Mouse (Mus musculus) midbrain, embryonic 12.5 days (tissue): ENCODE measurements around the gene Opn1mw. TPM values are rescaled to one million over a fixed set of nuclear protein-coding genes. Genes with fewer than 3 reads are reported as not detected.

ENCODE experiments used
- ATAC-seq: fragments of 200-750 bp; cut with Nextera tagmentation; 2 replicates; pipeline ENCODE4 v1.8.0; 2017; ENCODE audit warnings: low read depth, moderate TSS enrichment, moderate library complexity; ENCODE audit not compliant: low FRiP score
- H3K27ac ChIP-seq: fragments of 300-500 bp; sonication (generic); replicated peaks from 2 replicates; pipeline ENCODE4 v1.5.1; 2016; ENCODE audit warnings: mild to moderate bottlenecking
- H3K27me3 ChIP-seq: fragments of 300-500 bp; sonication (generic); 2 replicates; pipeline ENCODE4 v1.6.1; 2016; ENCODE audit warnings: mild to moderate bottlenecking
- H3K36me3 ChIP-seq: fragments of 300-500 bp; sonication (generic); 2 replicates; pipeline ENCODE4 v1.6.1; 2016
- H3K4me1 ChIP-seq: fragments of 300-500 bp; sonication (generic); 2 replicates; pipeline ENCODE4 v1.6.1; 2016
- H3K4me2 ChIP-seq: fragments of 300-500 bp; sonication (generic); replicated peaks from 2 replicates; pipeline ENCODE4 v1.6.1; 2016; ENCODE audit warnings: mild to moderate bottlenecking, moderate library complexity
- H3K4me3 ChIP-seq: fragments of 300-500 bp; sonication (generic); 2 replicates; pipeline ENCODE4 v1.5.1; 2016; ENCODE audit warnings: mild to moderate bottlenecking
- H3K9ac ChIP-seq: fragments of 300-500 bp; sonication (generic); replicated peaks from 2 replicates; pipeline ENCODE4 v1.6.1; 2016; ENCODE audit warnings: mild to moderate bottlenecking, moderate library complexity
- H3K9me3 ChIP-seq: fragments of 300-500 bp; sonication (generic); 2 replicates; pipeline ENCODE4 v1.6.1; 2016; ENCODE audit warnings: mild to moderate bottlenecking
- WGBS: fragments of 180-500 bp; shearing (Covaris S2); methylation state at CpG from one replicate; pipeline ENCODE4 v1.1.7; 2016; 5-methylcytosine and 5-hydroxymethylcytosine counted together
- polyA plus RNA-seq: library from polyadenylated mRNA; unstranded; fragments of >200 nt; fragmentation: Nextera tagmentation; extraction: Ambion mirVana; gene quantifications from 2 replicates; pipeline ENCODE4 v1.2.1, GENCODE M21; 2016

Opn1mw gene
- polyA plus RNA-seq, 1 experiment from 2014 or later = not detected

DNA sequence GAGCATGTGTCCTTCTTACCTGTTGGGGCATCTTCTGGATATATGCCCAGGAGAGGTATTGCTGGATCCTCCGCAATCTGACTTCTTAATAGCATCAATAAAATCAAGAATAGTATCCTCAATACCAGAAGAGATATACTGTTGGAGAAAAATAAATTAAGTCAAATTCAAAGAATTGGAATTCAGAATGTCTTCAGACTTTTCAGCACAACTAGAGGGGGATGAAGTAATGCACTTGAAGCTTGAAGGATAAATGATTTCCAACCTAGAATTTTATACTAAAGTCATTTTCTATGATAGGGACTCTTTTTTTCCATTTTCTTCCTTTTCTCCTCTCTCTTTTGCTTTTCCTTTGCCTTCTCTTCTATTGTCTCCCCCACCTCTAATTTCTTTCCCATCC lies 40.5 kb downstream of the Opn1mw start, which contains the start of gene Tex28:
Gene Tex28 (minus strand): TSS at position 101 of the 400 bp plus-strand sequence.
- WGBS = 85% methylated on average over 1 of the region's 1 CpGs
- Histone ChIP-seq H3K27ac (no peak within 1 kb of the TSS), H3K27me3 (no peaks in the 10 kb centered on the region), H3K9me3 (no peaks in the 10 kb centered on the region), H3K36me3 (no peaks in the 10 kb centered on the region), H3K4me3 (no peak within 1 kb of the TSS), H3K4me1 (no peaks in the 10 kb centered on the region), H3K4me2 (no peak within 1 kb of the TSS), H3K9ac (no peak within 1 kb of the TSS)
- no peak for ATAC-seq

DNA sequence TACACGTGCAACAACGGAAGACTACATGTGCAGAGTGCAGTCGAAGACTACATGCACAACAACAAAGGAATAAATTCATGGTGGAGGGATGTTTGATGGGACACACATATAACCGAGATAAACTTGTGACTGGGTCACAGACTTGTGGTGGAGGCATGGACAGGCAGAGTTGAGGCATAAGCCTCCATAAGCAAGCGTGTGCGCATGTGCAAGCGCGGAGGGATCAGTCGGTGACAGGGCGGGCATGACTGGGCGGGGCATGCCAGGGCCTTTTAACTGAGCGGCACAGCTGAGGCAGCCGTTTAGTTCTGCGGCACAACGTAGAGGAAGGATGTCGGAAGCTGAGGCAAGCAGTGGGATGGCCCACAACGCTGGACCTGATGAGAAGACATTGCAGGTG lies 49.7 kb downstream of the Opn1mw start, which contains the start of gene Tktl1:
Gene Tktl1 (plus strand): TSS at position 301 of the 400 bp plus-strand sequence.
- 94% methylated on average over 17 of the region's 17 CpGs for WGBS
- no peak within 1 kb of the TSS for H3K27ac ChIP-seq
- no peak within 1 kb of the TSS for H3K9ac ChIP-seq
- H3K4me3 ChIP-seq = no peak within 1 kb of the TSS
- no peaks in the 10 kb centered on the region for H3K36me3 ChIP-seq
- ATAC-seq = no peak
- no peaks in the 10 kb centered on the region for H3K4me1 ChIP-seq
- no peaks in the 10 kb centered on the region for H3K27me3 ChIP-seq
- H3K4me2 ChIP-seq = no peak within 1 kb of the TSS
- H3K9me3 ChIP-seq = no peaks in the 10 kb centered on the region

Other genes starting within 250 kb of the Opn1mw start
- 0.30 and 0.34 TPM in 2 replicates for gene Avpr2, start 235.4 kb upstream of the Opn1mw start, polyA plus RNA-seq
- gene L1cam, start 231.4 kb upstream of the Opn1mw start, polyA plus RNA-seq = 34.9 and 42.6 TPM in 2 replicates
- gene Arhgap4, start 205.6 kb upstream of the Opn1mw start, polyA plus RNA-seq = 2.6 and 2.8 TPM in 2 replicates
- 119 and 123 TPM in 2 replicates for gene Naa10, start 205.5 kb upstream of the Opn1mw start, polyA plus RNA-seq
- 13.4 and 14.9 TPM in 2 replicates for gene Renbp, start 196.6 kb upstream of the Opn1mw start, polyA plus RNA-seq
- gene Hcfc1, start 161.1 kb upstream of the Opn1mw start, polyA plus RNA-seq = 81.9 and 88.5 TPM in 2 replicates
- gene Irak1, start 103.5 kb upstream of the Opn1mw start, polyA plus RNA-seq = 56.9 and 59.7 TPM in 2 replicates
- 17.8 and 19.7 TPM in 2 replicates for gene Mecp2, start 7.9 kb downstream of the Opn1mw start, polyA plus RNA-seq
- not detected in 2 replicates for gene Tex28, start 40.4 kb downstream of the Opn1mw start, polyA plus RNA-seq
- 0.06 and 0.09 TPM in 2 replicates for gene Tktl1, start 49.8 kb downstream of the Opn1mw start, polyA plus RNA-seq
- 210 and 233 TPM in 2 replicates for gene Flna, start 122.4 kb downstream of the Opn1mw start, polyA plus RNA-seq
- 15.4 and 18.9 TPM in 2 replicates for gene Emd, start 127.2 kb downstream of the Opn1mw start, polyA plus RNA-seq
- 521 and 544 TPM in 2 replicates for gene Rpl10, start 143.3 kb downstream of the Opn1mw start, polyA plus RNA-seq
- 88.4 and 92.9 TPM in 2 replicates for gene Taz, start 154.4 kb downstream of the Opn1mw start, polyA plus RNA-seq
- gene Dnase1l1, start 154.9 kb downstream of the Opn1mw start, polyA plus RNA-seq = 4.6 and 5.3 TPM in 2 replicates
- 118 and 119 TPM in 2 replicates for gene Atp6ap1, start 169.6 kb downstream of the Opn1mw start, polyA plus RNA-seq
- 616 and 685 TPM in 2 replicates for gene Gdi1, start 177.5 kb downstream of the Opn1mw start, polyA plus RNA-seq
- gene Fam50a, start 185.6 kb downstream of the Opn1mw start, polyA plus RNA-seq = 63.2 and 63.4 TPM in 2 replicates
- gene Plxna3, start 201.6 kb downstream of the Opn1mw start, polyA plus RNA-seq = 51.3 and 55.4 TPM in 2 replicates
- gene Lage3, start 226.2 kb downstream of the Opn1mw start, polyA plus RNA-seq = 99.7 and 104 TPM in 2 replicates
- 61.1 and 68.2 TPM in 2 replicates for gene Ubl4a, start 245.8 kb downstream of the Opn1mw start, polyA plus RNA-seq
- 8.8 and 9.0 TPM in 2 replicates for gene Slc10a3, start 245.9 kb downstream of the Opn1mw start, polyA plus RNA-seq